Mouse (Mus musculus): ENCODE results near the gene Krt86.

- no peak for TF ChIP-seq CHD2 (IDR thresholded peaks at IDR 0.05; ENCODE audit: low read depth, low read length)
- TF ChIP-seq HCFC1 (IDR thresholded peaks at IDR 0.05; ENCODE audit: borderline replicate concordance, insufficient read depth, low read length) = no peak
- TF ChIP-seq ZNF384 (IDR thresholded peaks at IDR 0.05; ENCODE audit: low read depth, low read length) = no peak
- TF ChIP-seq ZC3H11A (IDR thresholded peaks at IDR 0.05; ENCODE audit: borderline replicate concordance, low read depth, low read length) = no peak
- TF ChIP-seq MAFK (IDR thresholded peaks at IDR 0.05; ENCODE audit: insufficient read depth, low read depth, low read length) = no peak
These were observed 25.8 kb upstream of the Krt86 start, which contains the start of gene Krt88 for GRCm38 (mm10) chr15:101447444-101447843.

All from ES-E14 (cell line).